Mouse (Mus musculus) embryonic facial prominence, embryonic 11.5 days (tissue): ENCODE data around the gene Myzap. TPM values are rescaled to one million over a fixed set of nuclear protein-coding genes. Genes with fewer than 3 reads are reported as not detected.

Source experiments
- ATAC-seq: fragments of 200-750 bp; cut with Nextera tagmentation; replicated peaks from 2 replicates; pipeline ENCODE4 v1.8.0; 2017; ENCODE audit warnings: low read depth; ENCODE audit not compliant: insufficient number of reproducible peaks, low FRiP score, low TSS enrichment
- DNase-seq: peaks from one replicate; pipeline ENCODE4 v3.0.0-alpha.2; 2015; ENCODE audit warnings: low spot score
- H3K27ac ChIP-seq: fragments of 300-500 bp; sonication (generic); replicated peaks from 2 replicates; pipeline ENCODE4 v1.5.1; 2014; ENCODE audit warnings: mild to moderate bottlenecking, low read depth, low read length, control low read depth
- H3K27me3 ChIP-seq: fragments of 300-500 bp; sonication (generic); 2 replicates; pipeline ENCODE4 v1.6.1; 2014; ENCODE audit warnings: mild to moderate bottlenecking, low read length, moderate library complexity, mixed read lengths; ENCODE audit not compliant: control insufficient read depth, insufficient read depth
- H3K36me3 ChIP-seq: fragments of 300-500 bp; sonication (generic); replicated peaks from 2 replicates; pipeline ENCODE4 v1.6.1; 2014; ENCODE audit warnings: low read depth, mild to moderate bottlenecking, low read length, moderate library complexity, mixed read lengths; ENCODE audit not compliant: control insufficient read depth, insufficient read depth
- H3K4me1 ChIP-seq: fragments of 300-500 bp; sonication (generic); 2 replicates; pipeline ENCODE4 v1.6.1; 2014; ENCODE audit warnings: low read length, mixed read lengths; ENCODE audit not compliant: control insufficient read depth, insufficient read depth
- H3K4me2 ChIP-seq: fragments of 300-500 bp; sonication (generic); 2 replicates; pipeline ENCODE4 v1.6.1; 2014; ENCODE audit warnings: low read depth, mild to moderate bottlenecking, control low read depth, low read length, moderate library complexity
- H3K4me3 ChIP-seq: fragments of 300-500 bp; sonication (generic); 2 replicates; pipeline ENCODE4 v1.5.1; 2014; ENCODE audit warnings: low read depth, low read length, control low read depth
- H3K9ac ChIP-seq: fragments of 300-500 bp; sonication (generic); replicated peaks from 2 replicates; pipeline ENCODE4 v1.6.1; 2014; ENCODE audit warnings: mild to moderate bottlenecking, control low read depth, low read length
- H3K9me3 ChIP-seq: fragments of 300-500 bp; sonication (generic); replicated peaks from 2 replicates; pipeline ENCODE4 v1.6.1; 2016; ENCODE audit warnings: mild to moderate bottlenecking, low read length, inconsistent platforms, mixed read lengths; ENCODE audit not compliant: control insufficient read depth
- WGBS: fragments of 180-500 bp; shearing (Covaris S2); extraction: QIAGEN DNeasy Blood & Tissue Kit; methylation state at CpG from one replicate; pipeline ENCODE4 v1.1.7; 2014; 5-methylcytosine and 5-hydroxymethylcytosine counted together
- polyA plus RNA-seq: library from polyadenylated mRNA; unstranded; fragments of >200 nt; fragmentation: Nextera tagmentation; extraction: Ambion mirVana; gene quantifications from 2 replicates; pipeline ENCODE4 v1.2.1, GENCODE M21; 2014

The Myzap gene
- polyA plus RNA-seq, 1 experiment from 2014 or later = 8.5 TPM

DNA sequence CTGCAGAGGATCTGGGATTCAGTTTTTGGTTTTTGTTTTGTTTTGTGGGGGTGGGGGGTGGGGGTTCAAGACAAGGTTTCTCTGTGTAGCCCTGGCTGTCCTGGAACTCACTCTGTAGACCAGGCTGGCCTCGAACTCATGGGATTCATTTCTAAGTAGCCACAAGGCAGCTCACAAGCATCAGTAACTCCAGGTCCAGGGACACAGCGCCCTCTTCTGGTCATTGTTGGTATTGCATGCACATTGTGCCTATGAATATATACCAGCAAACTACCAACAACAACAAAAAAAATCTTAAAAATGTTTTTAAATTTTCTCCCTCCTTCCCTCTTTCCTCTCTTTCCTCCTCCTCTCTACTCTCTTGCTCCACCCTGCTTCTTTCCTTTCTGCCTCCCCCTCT is 22.5 kb upstream of the Myzap start:
- ATAC-seq (no peak), DNase-seq (peak; percentile 52)
- Histone ChIP-seq H3K4me2 (no peak overlapping the region), H3K36me3 (no peaks in the 10 kb centered on the region), H3K9ac (no peak overlapping the region), H3K9me3 (no peaks in the 10 kb centered on the region), H3K27ac (no peak overlapping the region), H3K27me3 (no peaks in the 10 kb centered on the region), H3K4me3 (no peak overlapping the region), H3K4me1 (no peaks in the 10 kb centered on the region)
- 27% methylated on average over 2 of the region's 2 CpGs for WGBS

DNA sequence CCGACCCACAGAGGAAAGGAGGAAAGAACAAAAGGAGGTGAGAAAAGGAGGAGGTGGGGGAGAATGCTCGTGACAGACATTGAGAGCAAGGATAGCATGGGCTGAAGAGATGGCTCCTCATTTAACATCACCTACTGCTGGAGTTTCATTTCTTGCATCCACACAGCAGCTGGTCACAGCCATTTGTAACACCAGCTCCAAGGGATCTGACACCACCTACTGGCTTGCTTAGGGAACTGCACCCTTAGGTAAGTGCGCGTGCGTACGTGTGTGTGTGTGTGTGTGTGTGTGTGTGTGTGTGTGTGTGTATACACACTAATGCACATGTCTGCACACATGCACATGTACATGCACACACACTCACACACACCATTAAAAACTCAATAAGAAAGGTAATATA is 20.8 kb upstream of the Myzap start:
- no peak for ATAC-seq
- no peak overlapping the region for H3K9ac ChIP-seq
- H3K4me3 ChIP-seq = no peak overlapping the region
- H3K4me1 ChIP-seq = no peaks in the 10 kb centered on the region
- no peaks in the 10 kb centered on the region for H3K27me3 ChIP-seq
- H3K4me2 ChIP-seq = no peak overlapping the region
- H3K27ac ChIP-seq = no peak overlapping the region
- no peaks in the 10 kb centered on the region for H3K36me3 ChIP-seq
- DNase-seq = peak; percentile 66
- H3K9me3 ChIP-seq = no peaks in the 10 kb centered on the region
- 76% methylated on average over 6 of the region's 6 CpGs for WGBS

DNA sequence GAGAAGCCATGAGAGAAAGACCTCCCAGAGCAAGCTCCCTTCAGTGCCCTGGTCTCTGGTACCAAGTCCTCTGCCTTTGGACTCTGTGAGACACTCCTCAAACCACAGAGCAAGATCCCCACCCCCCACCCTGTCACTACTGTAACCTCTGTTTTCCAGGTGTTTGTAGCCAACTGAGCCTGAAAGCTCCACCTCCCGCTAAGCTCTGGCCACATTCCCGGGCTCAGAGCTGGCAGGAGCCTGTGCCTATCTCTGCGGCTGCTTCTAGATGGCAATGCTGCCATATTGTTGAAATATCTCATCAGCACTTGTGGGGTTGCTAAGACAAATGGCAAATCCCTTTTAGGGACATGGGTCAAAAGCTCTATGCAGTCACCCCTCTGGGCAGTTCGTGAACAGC is 19.7 kb upstream of the Myzap start:
- Histone ChIP-seq H3K4me1 (no peaks in the 10 kb centered on the region), H3K27ac (no peak overlapping the region), H3K36me3 (no peaks in the 10 kb centered on the region), H3K27me3 (no peaks in the 10 kb centered on the region), H3K4me2 (no peak overlapping the region), H3K4me3 (no peak overlapping the region), H3K9me3 (no peaks in the 10 kb centered on the region), H3K9ac (no peak overlapping the region)
- 81% methylated on average over 4 of the region's 4 CpGs for WGBS
- no peak for DNase-seq
- ATAC-seq = no peak

DNA sequence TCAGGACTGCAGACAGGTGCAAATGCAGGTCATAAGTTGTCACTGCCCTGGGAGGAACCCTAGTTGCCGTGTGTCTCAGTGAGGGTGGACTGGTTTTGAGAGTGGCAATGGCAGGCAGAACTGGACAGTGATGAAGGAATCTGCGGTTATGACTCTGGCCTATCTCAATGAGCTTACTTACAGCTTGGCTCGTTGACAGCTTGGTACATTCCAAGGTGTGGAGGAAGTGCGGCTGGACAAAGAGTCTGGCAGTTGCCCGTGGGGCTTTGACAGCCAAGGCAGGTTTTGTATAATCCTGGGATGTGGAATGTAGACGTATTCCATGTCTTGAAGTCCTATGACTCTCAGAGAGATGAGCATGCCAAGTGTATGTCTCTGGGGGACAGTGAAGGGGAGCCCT is 16.9 kb upstream of the Myzap start:
- Histone ChIP-seq H3K36me3 (no peaks in the 10 kb centered on the region), H3K4me3 (no peak overlapping the region), H3K4me1 (no peaks in the 10 kb centered on the region), H3K4me2 (no peak overlapping the region), H3K27me3 (no peaks in the 10 kb centered on the region), H3K27ac (no peak overlapping the region), H3K9ac (no peak overlapping the region), H3K9me3 (no peaks in the 10 kb centered on the region)
- WGBS = 84% methylated on average over 6 of the region's 6 CpGs
- DNase-seq (no peak), ATAC-seq (no peak)

DNA sequence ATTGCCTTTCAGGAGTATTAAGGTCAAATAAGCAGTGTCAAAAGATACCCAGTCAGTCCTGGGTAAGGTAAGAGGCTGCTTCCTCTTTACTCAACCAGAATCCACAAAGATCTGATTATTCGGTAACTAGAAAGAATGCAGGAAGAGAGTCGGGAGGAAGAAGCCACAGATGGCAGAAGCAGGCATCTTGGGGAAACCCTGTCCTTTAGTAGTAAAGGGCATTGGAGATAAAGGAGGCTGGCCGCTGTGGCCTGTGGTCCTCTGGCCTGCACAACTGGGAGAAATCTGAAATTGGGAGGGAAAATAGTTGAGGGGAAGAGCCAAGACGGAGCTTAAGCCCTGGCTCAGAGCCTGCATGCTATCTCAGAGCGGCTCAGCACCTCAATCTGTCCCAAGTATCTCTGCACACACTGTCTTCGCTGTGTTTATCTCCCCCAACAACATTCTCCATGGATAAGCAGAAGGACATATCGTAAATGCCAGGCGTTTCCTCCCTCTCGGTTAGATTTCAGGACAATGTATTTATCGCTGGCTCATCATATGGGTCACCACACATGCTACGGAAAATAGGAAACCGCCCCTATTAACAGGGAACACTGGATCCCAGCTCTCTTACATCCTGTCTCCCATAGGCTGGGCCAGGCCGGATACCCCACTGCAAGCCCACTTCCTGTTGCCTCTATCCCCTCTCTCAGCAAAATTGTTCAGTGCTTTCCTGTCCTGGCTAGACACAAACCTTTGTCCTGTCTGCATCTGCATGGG is 14.3 kb upstream of the Myzap start:
- Histone ChIP-seq H3K27me3 (no peaks in the 10 kb centered on the region), H3K4me3 (no peak overlapping the region), H3K36me3 (no peaks in the 10 kb centered on the region), H3K4me1 (no peaks in the 10 kb centered on the region), H3K4me2 (no peak overlapping the region), H3K9me3 (no peaks in the 10 kb centered on the region), H3K27ac (no peak overlapping the region), H3K9ac (no peak overlapping the region)
- WGBS = 73% methylated on average over 13 of the region's 13 CpGs
- no peak for ATAC-seq
- no peak for DNase-seq

DNA sequence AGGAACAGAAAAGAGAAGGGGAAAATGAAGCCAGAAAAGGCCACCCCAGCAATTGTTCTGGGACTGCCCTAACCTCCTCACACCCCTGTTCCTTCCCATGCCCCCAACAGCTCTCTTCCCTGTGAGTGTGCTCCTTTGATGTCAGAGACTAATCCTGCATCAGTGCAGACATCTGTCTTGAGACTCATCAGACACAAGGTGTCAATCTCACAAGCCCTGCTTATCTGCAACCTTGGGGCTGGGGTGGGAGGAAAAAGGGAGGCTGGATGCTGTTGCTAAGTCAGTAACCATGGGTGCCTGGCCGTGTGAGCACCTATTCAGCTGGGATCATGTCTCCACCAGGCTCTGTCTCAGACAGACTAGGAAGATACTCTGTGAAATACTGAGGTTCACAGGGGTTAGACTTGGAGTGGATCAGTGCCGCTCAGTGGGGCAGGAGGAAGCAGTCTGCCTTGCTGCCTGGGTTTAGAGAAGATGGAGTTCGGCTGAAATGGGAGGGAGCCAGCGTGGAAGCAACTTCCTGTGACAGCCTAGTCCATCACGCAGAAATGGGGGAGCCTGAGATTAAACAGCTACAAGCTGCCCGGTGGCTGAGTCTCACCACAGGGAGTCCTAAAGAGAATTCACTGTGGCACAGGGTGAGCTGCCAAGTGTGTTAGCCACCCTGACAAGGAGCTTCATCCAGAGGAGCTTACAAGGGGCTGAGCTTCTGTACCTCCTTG is 12.9 kb upstream of the Myzap start:
- Histone ChIP-seq H3K4me3 (no peak overlapping the region), H3K9ac (no peak overlapping the region), H3K27ac (no peak overlapping the region), H3K27me3 (no peaks in the 10 kb centered on the region), H3K36me3 (no peaks in the 10 kb centered on the region), H3K4me2 (no peak overlapping the region), H3K4me1 (no peaks in the 10 kb centered on the region), H3K9me3 (no peaks in the 10 kb centered on the region)
- WGBS = 37% methylated on average over 6 of the region's 6 CpGs
- ATAC-seq (no peak), DNase-seq (no peak)

DNA sequence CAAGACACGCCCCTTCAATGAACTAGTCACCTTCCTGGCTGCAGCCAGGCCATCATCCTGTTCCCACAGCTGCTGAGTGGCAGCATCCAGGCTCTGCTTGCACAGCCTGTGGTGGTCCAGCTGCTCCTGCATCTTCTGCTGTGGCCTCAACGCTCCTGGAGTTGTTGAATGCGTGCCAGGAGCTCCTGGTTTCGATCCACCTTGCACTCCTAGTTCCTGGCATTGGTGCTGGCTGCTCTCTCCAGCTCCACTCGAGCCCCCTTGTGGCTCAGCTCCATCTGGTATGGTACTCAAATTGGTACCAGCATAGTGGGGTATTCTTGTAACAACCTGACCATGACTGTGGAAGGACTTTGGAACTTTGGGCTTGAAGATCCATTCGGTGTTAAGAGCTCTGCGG is 7.7 kb upstream of the Myzap start:
- Histone ChIP-seq H3K27ac (no peak overlapping the region), H3K4me3 (no peak overlapping the region), H3K9me3 (no peaks in the 10 kb centered on the region), H3K4me2 (no peak overlapping the region), H3K9ac (no peak overlapping the region), H3K4me1 (no peaks in the 10 kb centered on the region), H3K27me3 (no peaks in the 10 kb centered on the region; the same call in 1 of the 2 replicates), H3K36me3 (no peaks in the 10 kb centered on the region)
- ATAC-seq = no peak
- WGBS = 86% methylated on average over 7 of the region's 7 CpGs
- DNase-seq = no peak

DNA sequence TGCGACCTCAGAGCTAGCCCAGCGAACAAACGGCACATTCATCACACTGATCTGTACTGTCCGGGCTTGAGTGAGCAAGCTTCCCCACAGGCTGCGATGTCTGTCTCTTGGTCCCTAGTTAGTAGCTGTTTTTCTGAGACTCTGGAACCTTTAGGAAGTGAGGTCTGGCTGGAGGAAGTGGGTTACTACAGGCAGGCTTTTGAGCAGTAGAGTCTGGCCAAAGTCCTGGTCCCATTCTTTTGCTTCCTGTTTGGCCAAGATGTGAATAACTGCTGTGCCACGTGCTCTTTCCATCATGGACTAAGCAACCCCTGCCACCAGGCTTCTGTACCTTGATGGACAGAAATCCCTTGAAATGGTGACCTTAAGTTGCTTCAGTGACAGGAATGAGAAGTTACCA is 4.7 kb upstream of the Myzap start:
- H3K4me2 ChIP-seq = no peak overlapping the region
- WGBS = 49% methylated on average over 6 of the region's 6 CpGs
- ATAC-seq (no peak), DNase-seq (no peak)
- H3K27ac ChIP-seq = no peak overlapping the region
- H3K9ac ChIP-seq = no peak overlapping the region
- H3K36me3 ChIP-seq = no peaks in the 10 kb centered on the region
- H3K4me1 ChIP-seq = no peaks in the 10 kb centered on the region
- no peaks in the 10 kb centered on the region; the same call in 1 of the 2 replicates for H3K27me3 ChIP-seq
- H3K4me3 ChIP-seq = no peak overlapping the region
- no peaks in the 10 kb centered on the region for H3K9me3 ChIP-seq
